Mouse (Mus musculus) megakaryocyte, embryonic 14.5 days (primary cell): Measurements from ENCODE around the gene Psme4. TPM values are rescaled to one million over a fixed set of nuclear protein-coding genes. Genes with fewer than 3 reads are reported as not detected.
A peak's percentile ranks its signal among the peaks of the same experiment; 100 is the strongest.

Source experiments
- H3K27me3 ChIP-seq: replicated peaks from 2 replicates; pipeline ENCODE3; 2012; ENCODE audit warnings: inconsistent platforms
- H3K36me3 ChIP-seq: replicated peaks from 2 replicates; pipeline ENCODE3; 2012; ENCODE audit warnings: low read length, inconsistent platforms, mixed read lengths
- H3K4me1 ChIP-seq: 2 replicates; pipeline ENCODE4 v1.6.1; 2012; ENCODE audit warnings: inconsistent platforms
- H3K4me3 ChIP-seq: replicated peaks from 2 replicates; pipeline ENCODE3; 2012; ENCODE audit warnings: moderate library complexity, mild to moderate bottlenecking, inconsistent platforms
- H3K9me3 ChIP-seq: 2 replicates; pipeline ENCODE4 v1.6.1; 2012; ENCODE audit warnings: inconsistent platforms
- FLI1 ChIP-seq: IDR thresholded peaks from 2 replicates; pipeline ENCODE4 v1.6.1; 2012; ENCODE audit warnings: low read length, inconsistent platforms, mixed read lengths
- GATA1 ChIP-seq: IDR thresholded peaks from 3 replicates; pipeline ENCODE4 v1.6.1; 2012; ENCODE audit warnings: mixed read lengths, low read length, inconsistent platforms, borderline replicate concordance
- polyA plus RNA-seq: library from polyadenylated mRNA; stranded (reverse); fragments of >175 nt; gene quantifications from 2 replicates; pipeline ENCODE4 v1.2.3, GENCODE M21; 2012; ENCODE audit warnings: low replicate concordance; ENCODE audit not compliant: insufficient read depth

Psme4 gene
- polyA plus RNA-seq, 1 experiment, result 1.9 TPM

DNA sequence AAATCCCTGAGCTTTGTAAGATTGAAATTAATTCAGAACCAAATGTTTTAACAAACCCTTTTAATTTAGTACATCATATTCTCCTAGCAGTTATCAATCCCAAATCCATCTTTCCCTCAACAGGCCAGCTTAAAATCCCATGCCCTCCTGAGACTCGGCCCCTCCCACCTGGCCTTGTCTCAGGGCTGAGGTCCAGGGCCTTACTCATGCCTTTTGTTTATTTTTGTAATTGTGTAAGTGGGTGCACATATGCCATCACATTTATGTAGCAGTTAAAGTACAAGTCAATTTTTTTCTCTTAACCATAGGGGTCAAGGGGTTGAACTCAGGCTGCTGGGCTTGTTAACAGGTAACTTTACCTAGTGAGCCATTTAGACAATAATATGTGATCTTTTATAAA lies 72.8 kb downstream of the Psme4 start:
- no peaks in the 10 kb centered on the region for H3K27me3 ChIP-seq
- TF ChIP-seq GATA1, result no peak
- no peak for TF ChIP-seq FLI1
- no peak overlapping the region for H3K4me3 ChIP-seq
- H3K4me1 ChIP-seq, result no peaks in the 10 kb centered on the region
- no peaks in the 10 kb centered on the region for H3K9me3 ChIP-seq
- H3K36me3 ChIP-seq, result peaks cover 82% of the 10 kb centered on the region

DNA sequence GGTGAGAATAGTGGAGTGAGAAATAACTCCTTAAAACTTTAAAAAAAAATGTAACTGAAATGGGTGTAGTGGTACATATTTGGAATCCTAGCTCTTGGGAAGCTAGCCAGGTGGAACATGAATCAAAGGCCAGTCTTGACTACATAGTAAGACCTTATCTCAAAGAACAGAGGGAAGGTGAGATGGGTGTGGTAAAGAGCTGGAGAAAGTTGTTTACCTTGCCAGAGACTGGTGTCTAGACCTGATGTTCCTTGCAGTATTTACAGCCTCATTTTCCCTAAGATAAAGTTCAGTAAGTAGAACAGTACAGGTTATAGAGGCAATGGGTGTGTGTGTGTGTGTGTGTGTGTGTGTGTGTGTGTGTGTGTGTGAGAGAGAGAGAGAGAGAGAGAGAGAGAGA lies 100.9 kb downstream of the Psme4 start:
- no peaks in the 10 kb centered on the region for H3K4me1 ChIP-seq
- TF ChIP-seq FLI1, result no peak
- TF ChIP-seq GATA1, result no peak
- H3K36me3 ChIP-seq, result peaks cover 66% of the 10 kb centered on the region
- no peaks in the 10 kb centered on the region for H3K27me3 ChIP-seq
- no peak overlapping the region for H3K4me3 ChIP-seq
- no peaks in the 10 kb centered on the region for H3K9me3 ChIP-seq

DNA sequence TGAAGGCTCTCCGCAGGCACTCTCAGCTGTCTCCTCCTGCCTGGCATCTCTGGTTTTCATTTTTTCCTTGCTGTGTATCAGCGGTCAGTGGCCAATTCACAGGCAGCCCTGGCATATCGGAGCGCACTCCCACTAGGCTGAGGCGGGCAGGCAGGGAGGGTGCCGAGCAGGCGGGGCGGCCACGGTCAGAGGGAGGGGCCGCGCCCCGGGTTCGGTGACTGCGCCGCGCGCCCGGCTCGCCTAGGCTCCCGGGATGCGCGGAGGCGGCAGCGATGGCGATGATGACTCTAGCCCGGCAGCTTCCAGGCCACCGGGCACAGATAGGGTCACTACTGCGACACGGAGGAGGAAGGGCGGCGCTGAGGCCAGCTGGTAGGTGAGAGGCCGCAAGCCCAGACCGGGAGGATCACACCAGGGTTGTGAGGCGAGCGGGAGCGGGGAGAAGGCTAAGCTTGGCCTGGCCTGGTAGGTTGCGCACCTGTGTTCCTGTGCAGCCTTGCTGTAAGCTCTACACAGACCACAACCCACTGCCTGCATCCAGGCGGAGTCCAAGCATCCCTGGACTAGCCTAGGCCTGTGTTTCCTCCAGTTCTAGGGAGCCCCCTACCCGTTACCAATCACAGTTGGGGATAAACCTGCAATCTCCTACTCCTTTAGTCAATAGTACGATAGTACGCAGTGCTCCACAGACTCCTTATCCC lies 113.8 kb downstream of the Psme4 start, which contains the start of the genes Gpr75 and Asb3:
TSS of gene Gpr75 (plus strand) at position 188 of the 701 bp plus-strand sequence.
TSS of gene Asb3 (plus strand) at position 246 of the 701 bp plus-strand sequence.
- no peak for TF ChIP-seq GATA1
- TF ChIP-seq FLI1, result no peak
- Histone ChIP-seq H3K4me3 (peak within 1 kb of the TSS; percentile 88), H3K4me1 (peaks cover 8% of the 10 kb centered on the region), H3K27me3 (peaks cover 12% of the 10 kb centered on the region), H3K36me3 (peaks cover 11% of the 10 kb centered on the region), H3K9me3 (no peaks in the 10 kb centered on the region)

DNA sequence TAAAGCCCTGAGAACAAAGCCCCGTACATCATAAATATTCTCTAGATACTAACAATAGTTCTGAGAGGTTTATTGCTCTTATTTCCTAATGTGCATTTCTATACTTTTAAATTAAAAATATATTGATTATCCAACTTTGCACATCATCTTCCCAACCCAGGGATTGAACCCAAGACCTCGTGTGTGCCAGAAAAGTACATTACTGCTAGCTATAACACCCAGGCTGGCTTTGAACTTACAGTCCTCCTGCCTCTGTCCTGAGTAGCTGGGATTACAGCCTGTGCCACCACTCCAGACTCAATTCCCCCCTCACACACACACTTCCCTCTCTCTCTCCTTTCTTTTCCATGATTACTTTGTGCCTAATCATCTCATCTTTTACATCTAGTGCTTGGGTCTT lies 116.6 kb downstream of the Psme4 start:
- no peaks in the 10 kb centered on the region for H3K9me3 ChIP-seq
- peaks cover 16% of the 10 kb centered on the region for H3K27me3 ChIP-seq
- H3K4me3 ChIP-seq, result no peak overlapping the region
- no peak for TF ChIP-seq GATA1
- TF ChIP-seq FLI1, result no peak
- H3K36me3 ChIP-seq, result no peaks in the 10 kb centered on the region
- H3K4me1 ChIP-seq, result peaks cover 8% of the 10 kb centered on the region

DNA sequence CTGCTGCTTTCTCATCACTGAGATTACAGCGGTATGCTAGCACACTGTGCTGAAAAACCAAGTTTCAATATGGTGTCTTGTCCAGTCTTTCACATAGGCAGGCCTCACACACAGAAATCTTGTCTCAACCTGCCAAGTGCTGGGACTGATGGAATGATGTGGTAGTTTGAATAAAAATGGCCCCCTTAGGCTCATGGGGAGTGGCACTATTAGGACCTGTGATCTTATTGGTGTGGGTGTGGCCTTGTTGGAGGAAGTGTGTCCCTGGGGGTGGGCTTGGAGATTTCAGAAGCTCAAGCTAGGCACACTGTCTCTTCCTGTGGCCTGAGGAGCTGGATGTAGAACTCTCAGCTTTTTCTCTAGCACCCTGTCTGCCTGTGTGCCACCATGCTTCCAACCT lies 124.7 kb downstream of the Psme4 start:
- no peak overlapping the region for H3K4me3 ChIP-seq

DNA sequence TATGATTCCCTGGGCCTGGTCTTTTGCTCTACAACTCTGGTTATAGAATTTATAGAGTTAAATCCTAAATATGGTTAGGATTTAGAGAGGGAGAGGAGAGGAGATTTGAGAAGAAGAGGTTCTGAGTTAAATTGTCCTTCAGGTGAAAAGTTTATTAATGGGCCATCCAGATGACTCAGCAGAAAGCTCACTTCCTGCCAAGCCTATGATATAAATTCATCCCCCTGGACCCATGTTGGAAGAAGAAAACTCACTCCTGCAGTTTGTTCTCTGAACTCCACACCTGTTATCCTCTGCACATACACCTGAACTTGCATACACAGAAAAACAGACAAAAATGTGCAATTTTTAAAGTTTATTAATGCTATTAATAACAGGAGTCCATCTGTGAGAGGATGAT lies 127.8 kb downstream of the Psme4 start:
- Histone ChIP-seq H3K4me3 (no peak overlapping the region), H3K27me3 (no peaks in the 10 kb centered on the region)
- no peak for TF ChIP-seq FLI1
- TF ChIP-seq GATA1, result no peak

More for the DNA sequence above, 124.7 kb downstream of the Psme4 start:
- peaks cover 3% of the 10 kb centered on the region for H3K27me3 ChIP-seq
- no peaks in the 10 kb centered on the region for H3K36me3 ChIP-seq
- H3K9me3 ChIP-seq, result no peaks in the 10 kb centered on the region
- TF ChIP-seq FLI1 (no peak), GATA1 (no peak)
- no peaks in the 10 kb centered on the region for H3K4me1 ChIP-seq

DNA sequence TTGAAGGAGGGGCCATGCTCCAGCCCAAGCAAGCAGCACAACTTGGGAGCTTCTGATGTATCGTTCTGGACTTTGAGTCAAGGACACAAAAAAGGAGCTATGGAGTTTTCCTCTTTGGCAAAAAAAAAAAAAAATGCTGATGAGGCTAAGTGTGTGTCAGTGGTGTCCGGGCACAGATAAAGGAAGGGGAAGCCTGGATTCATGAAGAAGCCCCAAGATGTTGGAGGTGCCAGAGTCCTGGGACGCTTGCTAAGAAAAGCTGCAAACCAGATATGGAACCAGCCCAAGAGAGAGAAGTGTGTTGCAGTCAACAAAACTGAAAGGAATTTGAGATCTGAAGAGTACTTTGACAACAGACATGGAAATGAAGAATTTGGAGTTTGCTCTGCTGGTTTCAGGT lies 140.8 kb downstream of the Psme4 start:
- Histone ChIP-seq H3K9me3 (0 out of 2 replicates have a peak, but pooled peaks cover 2% of the 10 kb centered on the region), H3K27me3 (no peaks in the 10 kb centered on the region), H3K4me1 (no peaks in the 10 kb centered on the region), H3K4me3 (no peak overlapping the region), H3K36me3 (no peaks in the 10 kb centered on the region)
- TF ChIP-seq GATA1, result no peak
- no peak for TF ChIP-seq FLI1

More for the DNA sequence above, 127.8 kb downstream of the Psme4 start:
- Histone ChIP-seq H3K4me1 (no peaks in the 10 kb centered on the region), H3K36me3 (no peaks in the 10 kb centered on the region), H3K9me3 (no peaks in the 10 kb centered on the region)

DNA sequence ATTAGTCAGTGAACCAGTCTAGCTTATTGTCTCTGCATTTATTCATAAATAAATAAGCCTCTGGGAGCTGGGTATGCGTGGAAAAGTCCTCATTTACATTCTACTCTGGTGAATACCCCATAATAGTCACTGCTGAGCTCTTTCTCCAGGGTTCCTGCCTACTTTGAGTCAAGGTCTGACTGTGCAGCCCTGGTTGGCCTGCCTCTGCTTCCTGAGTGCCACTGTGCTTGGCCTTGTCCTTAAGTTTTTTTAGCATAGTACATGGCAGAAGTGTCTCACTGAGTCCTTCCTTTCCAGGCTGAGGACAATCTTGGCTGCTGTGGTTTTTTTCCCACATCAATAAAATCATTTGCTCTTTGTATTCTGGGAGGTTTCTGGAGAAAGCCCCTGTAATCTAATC lies 149.1 kb downstream of the Psme4 start:
- Histone ChIP-seq H3K4me3 (no peak overlapping the region), H3K36me3 (peaks cover 14% of the 10 kb centered on the region), H3K9me3 (no peaks in the 10 kb centered on the region), H3K27me3 (no peaks in the 10 kb centered on the region), H3K4me1 (no peaks in the 10 kb centered on the region; the same call in 1 of the 2 replicates)
- TF ChIP-seq FLI1 (no peak), GATA1 (no peak)

DNA sequence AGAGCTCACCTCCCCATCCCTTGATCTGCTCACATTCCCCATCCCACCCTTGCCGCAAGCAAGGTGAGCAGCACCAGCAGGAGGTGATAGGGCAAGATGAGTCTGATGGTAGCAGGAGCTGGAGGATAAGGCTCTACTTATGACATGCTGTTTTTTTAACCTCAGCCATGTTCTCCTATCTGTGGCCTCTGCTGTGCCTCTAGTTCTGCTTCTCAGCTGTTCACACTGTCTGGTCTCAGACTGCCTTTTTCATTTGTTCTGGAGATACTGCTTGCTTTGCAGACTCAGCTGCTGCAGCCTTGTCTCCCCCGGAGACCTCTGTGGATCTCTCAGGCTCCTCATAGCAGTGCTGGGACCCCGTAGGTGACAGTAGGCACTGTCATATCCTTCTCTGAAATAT lies 151.8 kb downstream of the Psme4 start:
- Histone ChIP-seq H3K4me1 (no peaks in the 10 kb centered on the region; the same call in 1 of the 2 replicates), H3K27me3 (no peaks in the 10 kb centered on the region), H3K9me3 (no peaks in the 10 kb centered on the region), H3K4me3 (no peak overlapping the region), H3K36me3 (peaks cover 38% of the 10 kb centered on the region)
- TF ChIP-seq GATA1, result no peak
- TF ChIP-seq FLI1, result no peak

DNA sequence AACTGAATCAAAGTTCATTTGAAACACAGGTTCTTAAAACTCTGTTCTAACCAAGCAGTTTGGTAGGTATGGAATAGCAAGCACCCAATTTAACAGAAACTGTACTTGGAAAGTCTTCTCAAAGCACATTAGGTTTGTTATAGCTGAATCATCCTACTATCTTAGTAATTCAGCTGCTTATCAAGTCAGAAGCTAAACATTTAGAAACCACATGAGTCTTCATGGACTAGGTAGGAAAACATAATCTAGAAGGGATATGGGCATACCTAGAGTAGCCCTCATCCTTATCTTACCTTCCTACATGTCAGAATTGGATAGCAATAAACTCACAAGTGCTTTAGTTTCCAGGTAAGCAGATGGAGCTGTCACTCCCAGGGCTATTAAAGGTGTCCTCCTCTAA lies 156.6 kb downstream of the Psme4 start:
- Histone ChIP-seq H3K4me3 (no peak overlapping the region), H3K4me1 (no peaks in the 10 kb centered on the region; the same call in 1 of the 2 replicates), H3K36me3 (peaks cover 83% of the 10 kb centered on the region), H3K9me3 (no peaks in the 10 kb centered on the region), H3K27me3 (no peaks in the 10 kb centered on the region)
- TF ChIP-seq FLI1, result no peak
- no peak for TF ChIP-seq GATA1
